Mouse (Mus musculus): ENCODE measurements around the gene Ash1l.
"Not testable (repeated sequence)": the region's sequence is repeated elsewhere in the genome, so short reads cannot be mapped to it uniquely, and the experiment has no call there.

- not testable (repeated sequence) for TF ChIP-seq POLR2AphosphoS2 (IDR thresholded peaks at IDR 0.05; ENCODE audit: insufficient read length, low read depth); CEBPB (IDR thresholded peaks at IDR 0.05; ENCODE audit: insufficient read depth, poor library complexity, severe bottlenecking); POLR2A (IDR thresholded peaks at IDR 0.05; ENCODE audit: insufficient read length, low read depth); USF1 (IDR thresholded peaks at IDR 0.05; ENCODE audit: low read depth); TCF12 (IDR thresholded peaks at IDR 0.05; ENCODE audit: insufficient read depth, poor library complexity, severe bottlenecking); MYOG (IDR thresholded peaks at IDR 0.05; ENCODE audit: control insufficient read depth in 1 of 3, insufficient read depth in 1 of 3, insufficient read length in 2 of 3, low read depth in 2 of 3); MAX (IDR thresholded peaks at IDR 0.05; ENCODE audit: low read depth); MYOD1 (IDR thresholded peaks at IDR 0.05; ENCODE audit: control insufficient read depth in 1 of 3, insufficient read length in 2 of 3, low read depth in 2 of 3); TCF3 (IDR thresholded peaks at IDR 0.05; ENCODE audit: insufficient read length, low read depth); E2F4 (IDR thresholded peaks at IDR 0.05; ENCODE audit: insufficient read depth); REST (IDR thresholded peaks at IDR 0.05; ENCODE audit: insufficient read depth, insufficient read length)
These were observed 12.8 kb downstream of the Ash1l start for GRCm38 (mm10) chr3:88963211-88963610.

Data from myocyte (in vitro differentiated cells).